9 mouse cellular contexts compared by ENCODE assay signal in genomic region chr17:35705836-35706235, GRCm38 (mm10). TPM values are rescaled to one million over a fixed set of nuclear protein-coding genes. Genes with fewer than 3 reads are reported as not detected.
DNase-seq lines count a peak whose midpoint lies in the region; ATAC-seq and TF ChIP-seq lines count a peak whose summit lies in the region.
"Had no signal": no experiment of that assay in that cellular context is flagged by ENCODE, and none has a peak within 500 bp of the region (broad histone marks: within the 10 kb centered on the region; RNA-seq: fewer than 3 reads in every experiment).

No protein-coding gene starts in this region.

- 16% methylated on average over 4 of the region's 4 CpGs for whole genome bisulfite sequencing in heart, embryonic 13.5 days
- 24% methylated on average over 4 of the region's 4 CpGs for WGBS in heart, embryonic 11.5 days (ENCODE audit: insufficient replicate concordance)
- 11% methylated on average over 4 of the region's 4 CpGs for WGBS in heart, embryonic 15.5 days
- WGBS in lung, embryonic 14.5 days, result 21% methylated on average over 4 of the region's 4 CpGs

- no peak overlapping the region for H3K4me3 ChIP-seq in heart, embryonic 13.5 days
- H3K4me3 ChIP-seq in heart, embryonic 11.5 days (ENCODE audit: low read depth, low read length), result no peak overlapping the region
- H3K4me3 ChIP-seq in heart, embryonic 15.5 days, result no peak overlapping the region
- H3K4me3 ChIP-seq in lung, embryonic 14.5 days (ENCODE audit: low read depth, low read length), result no peak overlapping the region
- H3K4me3 ChIP-seq: limb, embryonic 13.5 days had no signal

- H3K4me1 ChIP-seq in heart, embryonic 13.5 days, result peaks cover 67% of the 10 kb centered on the region
- peaks cover 38% of the 10 kb centered on the region for H3K4me1 ChIP-seq in heart, embryonic 11.5 days (ENCODE audit: control insufficient read depth, insufficient read depth, low read length)
- peaks cover 65% of the 10 kb centered on the region for H3K4me1 ChIP-seq in heart, embryonic 15.5 days (replicated peaks)
- H3K4me1 ChIP-seq in lung, embryonic 14.5 days (ENCODE audit: insufficient read depth), result peaks cover 23% of the 10 kb centered on the region

- 0 out of 2 replicates have a peak overlapping the region, but pooled peaks have one; percentile 0 for H3K4me2 ChIP-seq in heart, embryonic 13.5 days
- H3K4me2 ChIP-seq in heart, embryonic 11.5 days, result no peak overlapping the region
- H3K4me2 ChIP-seq in heart, embryonic 15.5 days, result no peak overlapping the region
- no peak overlapping the region for H3K4me2 ChIP-seq in lung, embryonic 14.5 days

- no peaks in the 10 kb centered on the region for H3K36me3 ChIP-seq in heart, embryonic 13.5 days
- H3K36me3 ChIP-seq in heart, embryonic 11.5 days (ENCODE audit: control insufficient read depth, insufficient read depth, low read length), result no peaks in the 10 kb centered on the region
- no peaks in the 10 kb centered on the region for H3K36me3 ChIP-seq in heart, embryonic 15.5 days
- H3K36me3 ChIP-seq in lung, embryonic 14.5 days (ENCODE audit: insufficient read depth), result no peaks in the 10 kb centered on the region
- H3K36me3 ChIP-seq: limb, embryonic 13.5 days had no signal

- no peak for ATAC-seq in heart, embryonic 13.5 days (ENCODE audit: extremely low read depth, insufficient number of reproducible peaks, low FRiP score, low TSS enrichment)
- ATAC-seq in heart, embryonic 11.5 days (replicated peaks; ENCODE audit: insufficient number of reproducible peaks, low FRiP score, low TSS enrichment), result no peak
- ATAC-seq in heart, embryonic 15.5 days (replicated peaks; ENCODE audit: insufficient number of reproducible peaks, insufficient read depth, low FRiP score, low read depth), result no peak
- ATAC-seq in lung, embryonic 14.5 days (ENCODE audit: insufficient read depth), result no peak

- H3K9me3 ChIP-seq in heart, embryonic 13.5 days, result no peaks in the 10 kb centered on the region
- no peaks in the 10 kb centered on the region for H3K9me3 ChIP-seq in heart, embryonic 11.5 days (replicated peaks; ENCODE audit: control insufficient read depth, low read length)
- no peaks in the 10 kb centered on the region for H3K9me3 ChIP-seq in heart, embryonic 15.5 days (replicated peaks)
- no peaks in the 10 kb centered on the region for H3K9me3 ChIP-seq in lung, embryonic 14.5 days (ENCODE audit: low read depth, low read length)
- H3K9me3 ChIP-seq: limb, embryonic 13.5 days had no signal

- peak overlapping the region; percentile 28; the same call in 1 of the 2 replicates for H3K9ac ChIP-seq in heart, embryonic 13.5 days
- no peak overlapping the region for H3K9ac ChIP-seq in heart, embryonic 11.5 days (ENCODE audit: low read depth, low read length)
- H3K9ac ChIP-seq in heart, embryonic 15.5 days, result no peak overlapping the region
- no peak overlapping the region for H3K9ac ChIP-seq in lung, embryonic 14.5 days
- H3K9ac ChIP-seq: limb, embryonic 13.5 days had no signal

- peak; percentile 77 for DNase-seq in CD4-positive helper T cell, adult 2 months (ENCODE audit: low read depth, low spot score)
- DNase-seq in adrenal gland, postnatal 14 days, result peak; percentile 76
- peak; percentile 53 for DNase-seq in lung, embryonic 14.5 days
- peak; percentile 53 for DNase-seq in thymus, postnatal 0 days (ENCODE audit: low spot score)
- no peak for DNase-seq in layer of hippocampus, adult 9-10 months (ENCODE audit: low spot score)

- 0 out of 2 replicates have a peak, but pooled peaks cover under 1% of the 10 kb centered on the region for H3K27me3 ChIP-seq in heart, embryonic 13.5 days (replicated peaks)
- peaks cover 5% of the 10 kb centered on the region for H3K27me3 ChIP-seq in heart, embryonic 11.5 days (ENCODE audit: control insufficient read depth, insufficient read depth, low read length)
- no peaks in the 10 kb centered on the region for H3K27me3 ChIP-seq in heart, embryonic 15.5 days
- no peaks in the 10 kb centered on the region for H3K27me3 ChIP-seq in lung, embryonic 14.5 days (ENCODE audit: insufficient read depth, low read length)
- H3K27me3 ChIP-seq: limb, embryonic 13.5 days had no signal

- H3K27ac ChIP-seq in heart, embryonic 13.5 days (replicated peaks), result peak overlapping the region; percentile 99
- no peak overlapping the region for H3K27ac ChIP-seq in heart, embryonic 11.5 days (ENCODE audit: low read depth, low read length)
- H3K27ac ChIP-seq in heart, embryonic 15.5 days, result peak overlapping the region; percentile 89
- no peak overlapping the region for H3K27ac ChIP-seq in lung, embryonic 14.5 days (ENCODE audit: low read depth)

- peak; percentile 58 for TF ChIP-seq CTCF in lung, embryonic 14.5 days (IDR thresholded peaks at IDR 0.05; ENCODE audit: low read depth)

RNA-seq across cellular contexts. Expression of gene Ddr1, which starts 1.4 kb away (rescaled TPM):
- polyA plus RNA-seq in heart, embryonic 13.5 days (2015; fragmentation: Nextera tagmentation; extraction: Ambion mirVana), result 122 and 130 TPM in 2 replicates
- 60.6 and 89.2 TPM in 2 replicates for polyA plus RNA-seq in heart, embryonic 11.5 days (2014; fragmentation: Nextera tagmentation; extraction: Ambion mirVana)
- 36.3 and 36.4 TPM in 2 replicates for total RNA-seq in adrenal gland, postnatal 14 days (2021)
- polyA plus RNA-seq in heart, embryonic 15.5 days (2015; fragmentation: Nextera tagmentation; extraction: Ambion mirVana), result 109 and 125 TPM in 2 replicates
- polyA plus RNA-seq in lung, embryonic 14.5 days (2014; fragmentation: Nextera tagmentation; extraction: Ambion mirVana), result 32.9 and 38.2 TPM in 2 replicates
- polyA plus RNA-seq in thymus, postnatal 0 days (2015; fragmentation: Nextera tagmentation; extraction: Ambion mirVana), result 33.7 and 33.8 TPM in 2 replicates

RNA-seq across cellular contexts. Expression of gene Gtf2h4, which starts 32.3 kb away (rescaled TPM):
- polyA plus RNA-seq in heart, embryonic 13.5 days (2015; fragmentation: Nextera tagmentation; extraction: Ambion mirVana), result 25.7 and 27.7 TPM in 2 replicates
- polyA plus RNA-seq in heart, embryonic 11.5 days (2014; fragmentation: Nextera tagmentation; extraction: Ambion mirVana), result 30.1 and 31.1 TPM in 2 replicates
- 24.3 and 24.7 TPM in 2 replicates for total RNA-seq in adrenal gland, postnatal 14 days (2021)
- polyA plus RNA-seq in heart, embryonic 15.5 days (2015; fragmentation: Nextera tagmentation; extraction: Ambion mirVana), result 21.3 and 28.7 TPM in 2 replicates
- polyA plus RNA-seq in lung, embryonic 14.5 days (2014; fragmentation: Nextera tagmentation; extraction: Ambion mirVana), result 47.4 and 49.3 TPM in 2 replicates
- polyA plus RNA-seq in thymus, postnatal 0 days (2015; fragmentation: Nextera tagmentation; extraction: Ambion mirVana), result 267 and 319 TPM in 2 replicates

RNA-seq across cellular contexts. Expression of gene Vars2, which starts 38.4 kb away (rescaled TPM):
- polyA plus RNA-seq in heart, embryonic 13.5 days (2015; fragmentation: Nextera tagmentation; extraction: Ambion mirVana), result 12.2 and 13.5 TPM in 2 replicates
- polyA plus RNA-seq in heart, embryonic 11.5 days (2014; fragmentation: Nextera tagmentation; extraction: Ambion mirVana), result 9.1 and 12.7 TPM in 2 replicates
- 49.6 and 52.0 TPM in 2 replicates for total RNA-seq in adrenal gland, postnatal 14 days (2021)
- 11.1 and 16.2 TPM in 2 replicates for polyA plus RNA-seq in heart, embryonic 15.5 days (2015; fragmentation: Nextera tagmentation; extraction: Ambion mirVana)
- 22.4 and 24.1 TPM in 2 replicates for polyA plus RNA-seq in lung, embryonic 14.5 days (2014; fragmentation: Nextera tagmentation; extraction: Ambion mirVana)
- 22.5 and 27.0 TPM in 2 replicates for polyA plus RNA-seq in thymus, postnatal 0 days (2015; fragmentation: Nextera tagmentation; extraction: Ambion mirVana)

Comparison
In these comparisons a context has a peak if more than half of its experiments do, and no peak if none do; other contexts are left out.
1. H3K27ac ChIP-seq: peak in heart, embryonic 13.5 days (single experiment) and heart, embryonic 15.5 days (single experiment); none in heart, embryonic 11.5 days (single experiment) and lung, embryonic 14.5 days (single experiment).